ENCODE assay signal across 22 mouse cellular contexts in genomic region chr1:79678117-79678684, GRCm38 (mm10). TPM values are rescaled to one million over a fixed set of nuclear protein-coding genes. Genes with fewer than 3 reads are reported as not detected.
"Had no signal": no experiment of that assay in that cellular context is flagged by ENCODE, and none has a peak within 500 bp of the region (broad histone marks: within the 10 kb centered on the region; RNA-seq: fewer than 3 reads in every experiment).

No protein-coding gene starts in this region.

- ATAC-seq: liver, embryonic 12.5 days; midbrain, embryonic 15.5 days had no signal

- H3K4me1 ChIP-seq: limb, embryonic 13.5 days; liver, embryonic 12.5 days; liver, embryonic 15.5 days; midbrain, embryonic 12.5 days; midbrain, embryonic 15.5 days; neural tube, embryonic 12.5 days; neural tube, embryonic 15.5 days had no signal

- H3K36me3 ChIP-seq: limb, embryonic 10.5 days; limb, embryonic 13.5 days; liver, embryonic 12.5 days; liver, embryonic 15.5 days; midbrain, embryonic 12.5 days; midbrain, embryonic 15.5 days; neural tube, embryonic 12.5 days; neural tube, embryonic 15.5 days had no signal

- H3K9ac ChIP-seq: limb, embryonic 13.5 days; liver, embryonic 12.5 days; liver, embryonic 15.5 days; midbrain, embryonic 12.5 days; midbrain, embryonic 15.5 days; neural tube, embryonic 12.5 days; neural tube, embryonic 15.5 days had no signal

- H3K4me2 ChIP-seq: limb, embryonic 13.5 days; liver, embryonic 12.5 days; liver, embryonic 15.5 days; midbrain, embryonic 12.5 days; midbrain, embryonic 15.5 days; neural tube, embryonic 12.5 days; neural tube, embryonic 15.5 days had no signal

- H3K9me3 ChIP-seq: limb, embryonic 10.5 days; limb, embryonic 13.5 days; liver, embryonic 12.5 days; liver, embryonic 15.5 days; midbrain, embryonic 12.5 days; midbrain, embryonic 15.5 days; neural tube, embryonic 12.5 days; neural tube, embryonic 15.5 days had no signal

- DNase-seq: kidney, adult 9 months; kidney, postnatal 14 days; layer of hippocampus, adult 9-11 months; liver; lung, postnatal 10 days; right cerebral cortex, adult 18-20 months; right cerebral cortex, postnatal 14 days; right cerebral cortex, postnatal 4 days; thymus, adult 2 months; thymus, postnatal 14 days; thymus, postnatal 4 days had no signal

- H3K27ac ChIP-seq: layer of hippocampus, adult 2 months; limb, embryonic 10.5 days; limb, embryonic 13.5 days; liver, embryonic 12.5 days; liver, embryonic 15.5 days; macrophage; midbrain, embryonic 12.5 days; midbrain, embryonic 15.5 days; neural tube, embryonic 12.5 days; neural tube, embryonic 15.5 days; stomach, postnatal 0 days had no signal

- H3K4me3 ChIP-seq: layer of hippocampus, adult 2 months; limb, embryonic 10.5 days; limb, embryonic 13.5 days; liver, embryonic 12.5 days; liver, embryonic 15.5 days; midbrain, embryonic 12.5 days; midbrain, embryonic 15.5 days; neural tube, embryonic 12.5 days; neural tube, embryonic 15.5 days had no signal

RNA-seq across cellular contexts. Expression of gene Ap1s3, which starts 6.4 kb away (rescaled TPM):
- polyA plus RNA-seq: neural tube, embryonic 12.5 days had no signal
